Mouse (Mus musculus): Measurements from ENCODE around the gene Sel1l3.

DNA sequence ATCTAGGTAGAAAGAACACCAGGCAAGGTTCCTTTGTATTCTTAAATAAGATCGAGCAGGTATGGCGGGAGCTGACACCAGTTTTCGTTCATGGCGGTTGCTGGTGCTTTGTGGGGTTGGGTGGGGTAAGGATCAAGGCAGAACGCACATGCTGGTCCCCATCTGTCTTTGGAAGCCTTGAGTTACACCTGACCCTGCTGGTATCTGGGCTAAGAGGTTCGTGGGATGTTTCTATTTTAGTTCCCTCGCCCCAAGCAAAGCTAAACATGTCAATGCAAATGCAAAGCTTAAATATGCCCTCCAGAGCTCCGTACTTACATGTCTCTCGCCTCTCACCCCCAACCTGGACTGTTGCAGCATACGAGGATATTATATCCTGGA is 41.5 kb downstream of the Sel1l3 start:
- TF ChIP-seq ZC3H11A (IDR thresholded peaks at IDR 0.05; ENCODE audit: low read depth, low read length), result no peak
- TF ChIP-seq CTCF (conservative IDR thresholded peaks at IDR 0.05 in 1 of 2, IDR thresholded peaks at IDR 0.05 in 1 of 2; ENCODE audit: low read depth in 2 of 2, low read length in 2 of 2), result no peak
- no peak for TF ChIP-seq USF1 (IDR thresholded peaks at IDR 0.05; ENCODE audit: low read depth, low read length)
- TF ChIP-seq MAFK (IDR thresholded peaks at IDR 0.05; ENCODE audit: insufficient replicate concordance, low read length), result no peak
- TF ChIP-seq MAZ (IDR thresholded peaks at IDR 0.05; ENCODE audit: low read depth, low read length), result no peak
- TF ChIP-seq ELF1 (IDR thresholded peaks at IDR 0.05; ENCODE audit: low read depth, low read length), result no peak
- no peak for TF ChIP-seq EP300 (IDR thresholded peaks at IDR 0.05; ENCODE audit: low read length)

Measured in CH12.LX (cell line).